Mouse (Mus musculus): ENCODE measurements at regions not wholly inside any gene's neighbourhood (a gene's known extent, or its start where the extent isn't known, plus 50 kb on each side); places are given as distances from the start of the nearest gene placed in this dataset.
"Not testable (repeated sequence)": the region's sequence is repeated elsewhere in the genome, so short reads cannot be mapped to it uniquely, and the experiment has no call there.

GRCm38 (mm10) chr14:87215099-87215498 is 74.1 kb upstream of the Diaph3 start:
- Histone ChIP-seq H3K36me3 (replicated peaks) (no peaks in the 10 kb centered on the region), H3K27me3 (replicated peaks) (no peaks in the 10 kb centered on the region), H3K4me1 (no peaks in the 10 kb centered on the region), H3K4me2 (no peak overlapping the region), H3K4me3 (no peak overlapping the region), H3K9ac (no peak overlapping the region), H3K9me3 (no peaks in the 10 kb centered on the region), H3K27ac (no peak overlapping the region)
- peak; percentile 82 for ATAC-seq (replicated peaks)
- WGBS: 25% methylated on average over 2 of the region's 2 CpGs

DNA sequence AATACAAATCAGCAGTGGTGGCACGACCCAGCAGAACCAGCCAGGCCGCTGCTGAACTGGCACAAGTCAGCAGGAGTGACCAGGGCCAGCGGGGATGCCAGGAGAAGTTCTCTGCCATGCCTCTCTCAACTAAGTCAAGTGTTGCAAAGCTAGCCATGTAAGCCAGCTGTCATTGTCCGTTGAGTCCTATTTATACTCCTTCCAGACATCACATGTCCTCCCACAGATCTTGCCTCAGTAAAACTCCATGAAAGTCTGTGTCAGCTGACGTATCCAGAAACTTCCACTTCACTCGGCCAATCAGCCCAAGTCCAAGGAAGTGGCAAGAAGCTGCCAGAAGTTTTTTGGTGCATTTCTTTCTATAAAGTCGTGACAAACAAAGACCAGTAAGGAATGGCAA is 76.0 kb upstream of the Diaph3 start:
- Histone ChIP-seq H3K4me3 (no peak overlapping the region), H3K9me3 (no peaks in the 10 kb centered on the region), H3K27ac (no peak overlapping the region), H3K36me3 (replicated peaks) (no peaks in the 10 kb centered on the region), H3K27me3 (replicated peaks) (no peaks in the 10 kb centered on the region), H3K4me1 (no peaks in the 10 kb centered on the region), H3K4me2 (no peak overlapping the region), H3K9ac (no peak overlapping the region)
- ATAC-seq (replicated peaks): no peak
- WGBS: 78% methylated on average over 7 of the region's 7 CpGs

DNA sequence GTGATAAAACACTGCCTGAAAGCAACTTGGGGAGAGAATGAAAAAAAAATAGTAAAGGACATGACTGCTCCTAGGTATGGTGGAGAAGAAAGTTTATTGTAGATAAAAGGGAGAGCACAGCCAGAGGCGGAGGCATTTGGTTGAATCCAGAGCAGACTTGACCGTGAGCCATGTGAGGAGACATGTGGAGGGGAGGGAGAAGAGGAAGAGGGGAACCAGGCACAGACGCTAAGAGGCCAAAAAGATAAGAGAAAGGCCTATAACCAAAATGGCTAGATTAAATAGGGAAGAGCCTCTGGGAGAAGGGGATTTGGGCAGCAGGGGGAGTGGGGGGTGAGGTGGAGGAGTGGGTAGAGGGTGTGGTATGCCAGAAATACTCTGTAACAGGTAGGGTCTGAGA is 78.9 kb upstream of the Diaph3 start:
- WGBS: 84% methylated on average over 3 of the region's 3 CpGs
- Histone ChIP-seq H3K4me3 (no peak overlapping the region), H3K27me3 (replicated peaks) (no peaks in the 10 kb centered on the region), H3K4me2 (no peak overlapping the region), H3K4me1 (no peaks in the 10 kb centered on the region), H3K9ac (no peak overlapping the region), H3K27ac (no peak overlapping the region), H3K36me3 (replicated peaks) (no peaks in the 10 kb centered on the region), H3K9me3 (no peaks in the 10 kb centered on the region)
- no peak for ATAC-seq (replicated peaks)

- no peaks in the 10 kb centered on the region for H3K9me3 ChIP-seq
- no peak overlapping the region for H3K4me3 ChIP-seq
- H3K4me1 ChIP-seq: no peaks in the 10 kb centered on the region
- H3K27ac ChIP-seq: no peak overlapping the region
- 76% methylated on average over 5 of the region's 5 CpGs for WGBS
- no peaks in the 10 kb centered on the region for H3K36me3 ChIP-seq (replicated peaks)
- no peak for ATAC-seq (replicated peaks)
- no peak overlapping the region for H3K9ac ChIP-seq
- no peak overlapping the region for H3K4me2 ChIP-seq
- H3K27me3 ChIP-seq (replicated peaks): no peaks in the 10 kb centered on the region
Measured at GRCm38 (mm10) chr14:87224870-87225269, 83.8 kb upstream of the Diaph3 start.

- Histone ChIP-seq H3K27ac (no peak overlapping the region), H3K4me2 (no peak overlapping the region), H3K4me3 (no peak overlapping the region), H3K27me3 (replicated peaks) (no peaks in the 10 kb centered on the region), H3K36me3 (replicated peaks) (no peaks in the 10 kb centered on the region), H3K4me1 (no peaks in the 10 kb centered on the region), H3K9me3 (no peaks in the 10 kb centered on the region), H3K9ac (no peak overlapping the region)
- no peak for ATAC-seq (replicated peaks)
- 84% methylated on average over 2 of the region's 2 CpGs for WGBS
Measured at GRCm38 (mm10) chr14:87249258-87249657, 108.2 kb upstream of the Diaph3 start.

DNA sequence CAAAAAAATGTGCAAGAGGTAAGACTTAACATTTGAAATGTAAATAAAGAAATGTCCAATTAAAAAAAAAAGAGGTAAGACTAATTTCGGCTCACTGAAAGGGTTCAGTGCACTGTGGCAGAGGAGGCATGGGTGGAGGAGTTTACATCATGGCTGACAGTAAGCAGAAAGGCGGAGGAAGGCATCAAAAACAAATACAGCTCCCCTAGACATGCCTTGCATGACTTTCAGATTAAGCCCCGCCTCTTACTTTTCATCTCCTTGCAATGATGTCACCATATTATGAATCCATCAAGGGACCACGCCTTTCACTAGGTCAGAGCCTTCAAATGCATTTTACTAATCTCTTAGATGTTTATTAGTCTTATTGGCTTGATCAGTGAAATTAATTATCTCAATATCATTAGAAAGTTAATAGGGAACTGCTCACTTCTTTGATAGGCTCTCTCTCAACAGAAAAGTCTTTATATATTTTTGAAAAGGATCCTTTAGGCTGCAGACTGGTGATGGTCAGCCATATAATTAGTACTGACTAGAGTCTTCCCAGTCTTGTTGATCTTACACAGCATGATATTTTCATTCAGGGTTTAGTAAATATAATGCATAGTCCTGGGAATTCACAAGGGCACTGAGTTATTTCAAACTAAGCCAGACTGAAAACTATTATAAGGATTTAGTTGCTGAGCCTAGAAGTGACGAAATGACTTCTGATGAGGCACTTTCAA is 114.6 kb upstream of the Diaph3 start:
- no peaks in the 10 kb centered on the region for H3K27me3 ChIP-seq (replicated peaks)
- H3K4me3 ChIP-seq: no peak overlapping the region
- no peak overlapping the region for H3K9ac ChIP-seq
- WGBS: 61% methylated on average over 5 of the region's 5 CpGs
- H3K9me3 ChIP-seq: no peaks in the 10 kb centered on the region
- H3K36me3 ChIP-seq (replicated peaks): no peaks in the 10 kb centered on the region
- no peak for ATAC-seq (replicated peaks)
- no peaks in the 10 kb centered on the region for H3K4me1 ChIP-seq
- no peak overlapping the region for H3K27ac ChIP-seq
- H3K4me2 ChIP-seq: no peak overlapping the region

DNA sequence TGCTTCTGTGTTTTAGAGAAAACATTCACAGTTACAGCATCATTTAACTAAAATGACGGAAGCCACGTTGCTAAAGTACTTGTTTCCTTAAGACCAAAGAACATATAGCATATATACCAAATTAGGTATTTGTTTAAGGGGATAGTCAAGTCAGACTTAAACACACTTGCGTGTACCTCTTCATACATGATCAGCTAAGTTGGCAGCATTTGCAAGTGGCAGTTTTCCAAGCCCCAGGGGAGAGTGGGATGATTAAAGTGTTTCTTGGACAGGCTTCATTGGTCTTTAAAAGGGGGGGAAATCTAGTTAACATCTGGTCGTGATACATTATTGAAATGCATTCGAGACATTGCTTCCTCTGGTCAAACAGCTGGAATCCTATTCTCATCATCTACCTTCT is 120.7 kb upstream of the Diaph3 start:
- no peaks in the 10 kb centered on the region for H3K36me3 ChIP-seq (replicated peaks)
- ATAC-seq (replicated peaks): no peak
- no peak overlapping the region for H3K9ac ChIP-seq
- H3K27ac ChIP-seq: no peak overlapping the region
- H3K27me3 ChIP-seq (replicated peaks): no peaks in the 10 kb centered on the region
- no peak overlapping the region for H3K4me2 ChIP-seq
- no peaks in the 10 kb centered on the region for H3K4me1 ChIP-seq
- 68% methylated on average over 5 of the region's 5 CpGs for WGBS
- H3K4me3 ChIP-seq: no peak overlapping the region
- no peaks in the 10 kb centered on the region for H3K9me3 ChIP-seq

DNA sequence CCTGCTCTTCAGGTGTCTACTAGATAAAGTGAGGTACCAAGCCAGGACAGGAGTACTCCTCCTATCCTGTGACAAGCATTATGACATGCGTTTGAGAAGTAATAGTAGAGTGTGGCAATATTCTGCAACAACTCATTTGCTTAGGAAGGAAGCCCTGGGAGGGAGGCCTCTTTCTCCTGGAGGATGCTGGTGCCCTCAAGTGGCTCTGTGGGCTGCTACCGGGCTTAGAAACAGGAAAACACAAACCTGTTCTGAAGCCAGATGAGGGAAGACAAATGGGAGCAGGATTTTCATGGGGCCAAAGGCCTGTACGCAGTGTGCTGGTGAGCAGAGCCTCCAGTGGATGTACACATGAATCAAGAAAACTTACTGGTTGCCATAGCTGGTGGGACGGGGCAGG is 123.8 kb upstream of the Diaph3 start:
- Histone ChIP-seq H3K4me1 (no peaks in the 10 kb centered on the region), H3K9ac (no peak overlapping the region), H3K9me3 (no peaks in the 10 kb centered on the region), H3K36me3 (replicated peaks) (no peaks in the 10 kb centered on the region), H3K4me2 (no peak overlapping the region), H3K27ac (no peak overlapping the region), H3K4me3 (no peak overlapping the region), H3K27me3 (replicated peaks) (no peaks in the 10 kb centered on the region)
- ATAC-seq (replicated peaks): no peak
- 93% methylated on average over 4 of the region's 4 CpGs for WGBS

GRCm38 (mm10) chr14:87266309-87266708 is 125.3 kb upstream of the Diaph3 start:
- Histone ChIP-seq H3K4me2 (no peak overlapping the region), H3K9ac (no peak overlapping the region), H3K27ac (peak overlapping the region; percentile 52; the same call in 1 of the 2 replicates), H3K27me3 (replicated peaks) (no peaks in the 10 kb centered on the region), H3K4me1 (no peaks in the 10 kb centered on the region), H3K9me3 (no peaks in the 10 kb centered on the region), H3K36me3 (replicated peaks) (no peaks in the 10 kb centered on the region), H3K4me3 (no peak overlapping the region)
- peak; percentile 61; the same call in 1 of the 2 replicates for ATAC-seq (replicated peaks)
- WGBS: 43% methylated on average over 6 of the region's 6 CpGs

- not testable (repeated sequence) for H3K27me3 ChIP-seq (replicated peaks); H3K4me1 ChIP-seq; H3K4me2 ChIP-seq; ATAC-seq (replicated peaks); H3K9me3 ChIP-seq; H3K27ac ChIP-seq; H3K9ac ChIP-seq; H3K36me3 ChIP-seq (replicated peaks); H3K4me3 ChIP-seq
- WGBS: 94% methylated on average over 8 of the region's 8 CpGs
Measured at GRCm38 (mm10) chr14:87289266-87289665, 127.2 kb upstream of the Tdrd3 start.

GRCm38 (mm10) chr14:87289708-87290243 is 126.7 kb upstream of the Tdrd3 start:
- Histone ChIP-seq H3K27ac (no peak overlapping the region), H3K4me3 (no peak overlapping the region), H3K4me1 (no peaks in the 10 kb centered on the region), H3K9ac (no peak overlapping the region), H3K36me3 (replicated peaks) (no peaks in the 10 kb centered on the region), H3K9me3 (no peaks in the 10 kb centered on the region), H3K4me2 (no peak overlapping the region), H3K27me3 (replicated peaks) (no peaks in the 10 kb centered on the region)
- 94% methylated on average over 4 of the region's 4 CpGs for WGBS
- ATAC-seq (replicated peaks): no peak

DNA sequence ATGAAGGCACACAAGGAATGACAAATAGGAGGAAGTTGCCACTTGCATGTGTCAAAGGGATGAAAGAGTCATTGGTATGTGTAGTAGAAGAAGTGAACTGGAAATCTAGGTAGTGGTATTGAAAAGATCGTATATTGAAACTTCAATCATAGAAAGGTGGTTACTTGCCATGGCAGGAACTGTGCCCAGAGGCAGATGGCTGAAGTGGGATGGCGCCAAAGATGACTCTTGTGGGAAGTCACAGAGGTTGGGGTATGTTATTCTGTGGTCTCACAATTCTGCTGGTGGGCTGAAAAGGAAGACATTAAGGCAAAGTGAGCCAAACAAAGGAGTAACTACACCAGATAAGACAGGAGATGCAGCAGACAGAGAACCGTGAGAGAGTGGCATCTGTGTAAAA is 121.2 kb upstream of the Tdrd3 start:
- 89% methylated on average over 3 of the region's 3 CpGs for WGBS
- no peak for ATAC-seq (replicated peaks)

GRCm38 (mm10) chr14:87297160-87297559 is 119.3 kb upstream of the Tdrd3 start:
- 26% methylated on average over 5 of the region's 5 CpGs for WGBS
- no peaks in the 10 kb centered on the region for H3K36me3 ChIP-seq (replicated peaks)
- no peak overlapping the region for H3K4me3 ChIP-seq
- H3K27me3 ChIP-seq (replicated peaks): no peaks in the 10 kb centered on the region
- H3K9me3 ChIP-seq: no peaks in the 10 kb centered on the region
- ATAC-seq (replicated peaks): no peak
- no peak overlapping the region for H3K9ac ChIP-seq
- no peak overlapping the region for H3K4me2 ChIP-seq
- H3K4me1 ChIP-seq: no peaks in the 10 kb centered on the region
- H3K27ac ChIP-seq: no peak overlapping the region

More for the DNA sequence above, 121.2 kb upstream of the Tdrd3 start:
- no peak overlapping the region for H3K9ac ChIP-seq
- no peak overlapping the region for H3K27ac ChIP-seq
- H3K4me1 ChIP-seq: no peaks in the 10 kb centered on the region
- H3K27me3 ChIP-seq (replicated peaks): no peaks in the 10 kb centered on the region
- no peaks in the 10 kb centered on the region for H3K36me3 ChIP-seq (replicated peaks)
- H3K4me3 ChIP-seq: no peak overlapping the region
- no peaks in the 10 kb centered on the region for H3K9me3 ChIP-seq
- H3K4me2 ChIP-seq: no peak overlapping the region
